Mouse (Mus musculus) hindbrain, embryonic 11.5 days (tissue): ENCODE results near the gene Ms4a3. TPM values are rescaled to one million over a fixed set of nuclear protein-coding genes. Genes with fewer than 3 reads are reported as not detected.

Source experiments
- ATAC-seq: fragments of 200-750 bp; cut with Nextera tagmentation; 2 replicates; pipeline ENCODE4 v1.8.0; 2017; ENCODE audit warnings: mild to moderate bottlenecking, moderate TSS enrichment, moderate library complexity; ENCODE audit not compliant: low FRiP score
- DNase-seq: peaks from one replicate; pipeline ENCODE4 v3.0.0-alpha.2; 2015; ENCODE audit warnings: low spot score
- H3K27ac ChIP-seq: fragments of 300-500 bp; sonication (generic); 2 replicates; pipeline ENCODE4 v1.5.1; 2014; ENCODE audit warnings: mild to moderate bottlenecking, low read depth, low read length
- H3K27me3 ChIP-seq: fragments of 300-500 bp; sonication (generic); 2 replicates; pipeline ENCODE4 v1.6.1; 2014; ENCODE audit warnings: mild to moderate bottlenecking, low read length, moderate library complexity, mixed read lengths; ENCODE audit not compliant: control insufficient read depth, insufficient read depth
- H3K36me3 ChIP-seq: fragments of 300-500 bp; sonication (generic); 2 replicates; pipeline ENCODE4 v1.6.1; 2014; ENCODE audit warnings: mild to moderate bottlenecking, low read length, moderate library complexity, mixed read lengths; ENCODE audit not compliant: control insufficient read depth, insufficient read depth
- H3K4me1 ChIP-seq: fragments of 300-500 bp; sonication (generic); replicated peaks from 2 replicates; pipeline ENCODE4 v1.6.1; 2014; ENCODE audit warnings: low read length, mixed read lengths; ENCODE audit not compliant: control insufficient read depth, insufficient read depth
- H3K4me2 ChIP-seq: fragments of 300-500 bp; sonication (generic); replicated peaks from 2 replicates; pipeline ENCODE4 v1.6.1; 2014; ENCODE audit warnings: mild to moderate bottlenecking, low read depth, low read length
- H3K4me3 ChIP-seq: fragments of 300-500 bp; sonication (generic); 2 replicates; pipeline ENCODE4 v1.5.1; 2014; ENCODE audit warnings: low read depth, low read length
- H3K9ac ChIP-seq: fragments of 300-500 bp; sonication (generic); 2 replicates; pipeline ENCODE4 v1.6.1; 2014; ENCODE audit warnings: low read depth, low read length
- H3K9me3 ChIP-seq: fragments of 300-500 bp; sonication (generic); 2 replicates; pipeline ENCODE4 v1.6.1; 2016; ENCODE audit warnings: low read length; ENCODE audit not compliant: control insufficient read depth
- WGBS: fragments of 180-500 bp; shearing (Covaris S2); extraction: QIAGEN DNeasy Blood & Tissue Kit; methylation state at CpG from one replicate; pipeline ENCODE4 v1.1.7; 2014; 5-methylcytosine and 5-hydroxymethylcytosine counted together
- polyA plus RNA-seq: library from polyadenylated mRNA; unstranded; fragments of >200 nt; fragmentation: Nextera tagmentation; extraction: Ambion mirVana; gene quantifications from 2 replicates; pipeline ENCODE4 v1.2.1, GENCODE M21; 2014

The Ms4a3 gene
- polyA plus RNA-seq, 1 experiment from 2014 or later = not detected

GRCm38 (mm10) chr19:11611541-11611945 lies 29.1 kb downstream of the Ms4a3 start:
- Histone ChIP-seq H3K27me3 (no peaks in the 10 kb centered on the region), H3K27ac (no peak overlapping the region), H3K4me1 (no peaks in the 10 kb centered on the region), H3K9ac (no peak overlapping the region), H3K4me2 (no peak overlapping the region), H3K36me3 (no peaks in the 10 kb centered on the region), H3K4me3 (no peak overlapping the region), H3K9me3 (no peaks in the 10 kb centered on the region)
- peak; percentile 74 for ATAC-seq
- DNase-seq = peak; percentile 51
- 28% methylated on average over 6 of the region's 6 CpGs for WGBS

GRCm38 (mm10) chr19:11608172-11608571 lies 32.5 kb downstream of the Ms4a3 start:
- ATAC-seq = no peak
- WGBS = 13% methylated on average over 1 of the region's 1 CpGs

GRCm38 (mm10) chr19:11604603-11605002 lies 36.0 kb downstream of the Ms4a3 start, which contains the start of gene Ms4a6d:
Gene Ms4a6d, minus strand, starts transcription at chr19:11604849.
- 86% methylated on average over 2 of the region's 2 CpGs for WGBS
- H3K9me3 ChIP-seq = no peaks in the 10 kb centered on the region
- no peak within 1 kb of the TSS for H3K4me3 ChIP-seq
- H3K4me2 ChIP-seq = no peak within 1 kb of the TSS
- H3K9ac ChIP-seq = no peak within 1 kb of the TSS
- no peaks in the 10 kb centered on the region for H3K4me1 ChIP-seq
- no peak for DNase-seq
- H3K27me3 ChIP-seq = no peaks in the 10 kb centered on the region
- ATAC-seq = no peak
- H3K36me3 ChIP-seq = no peaks in the 10 kb centered on the region
- no peak within 1 kb of the TSS for H3K27ac ChIP-seq

More at GRCm38 (mm10) chr19:11608172-11608571, 32.5 kb downstream of the Ms4a3 start:
- peak; percentile 71 for DNase-seq
- H3K4me1 ChIP-seq = no peaks in the 10 kb centered on the region
- H3K27me3 ChIP-seq = no peaks in the 10 kb centered on the region
- H3K4me3 ChIP-seq = no peak overlapping the region
- no peak overlapping the region for H3K27ac ChIP-seq
- H3K4me2 ChIP-seq = no peak overlapping the region
- no peaks in the 10 kb centered on the region for H3K36me3 ChIP-seq
- H3K9ac ChIP-seq = no peak overlapping the region
- H3K9me3 ChIP-seq = no peaks in the 10 kb centered on the region

GRCm38 (mm10) chr19:11602026-11602425 lies 38.6 kb downstream of the Ms4a3 start:
- 94% methylated on average over 2 of the region's 2 CpGs for WGBS
- no peak overlapping the region for H3K9ac ChIP-seq
- H3K27me3 ChIP-seq = no peaks in the 10 kb centered on the region
- H3K27ac ChIP-seq = no peak overlapping the region
- H3K4me1 ChIP-seq = no peaks in the 10 kb centered on the region
- no peaks in the 10 kb centered on the region for H3K9me3 ChIP-seq
- no peak for ATAC-seq
- no peak overlapping the region for H3K4me2 ChIP-seq
- no peak overlapping the region for H3K4me3 ChIP-seq
- DNase-seq = peak; percentile 3
- H3K36me3 ChIP-seq = no peaks in the 10 kb centered on the region

- Histone ChIP-seq H3K36me3 (no peaks in the 10 kb centered on the region), H3K4me2 (no peak overlapping the region), H3K9me3 (no peaks in the 10 kb centered on the region), H3K4me1 (no peaks in the 10 kb centered on the region), H3K27me3 (no peaks in the 10 kb centered on the region), H3K27ac (no peak overlapping the region), H3K4me3 (no peak overlapping the region), H3K9ac (no peak overlapping the region)
- 94% methylated on average over 3 of the region's 3 CpGs for WGBS
- DNase-seq (no peak), ATAC-seq (no peak)
These were observed 39.3 kb downstream of the Ms4a3 start for GRCm38 (mm10) chr19:11601349-11601748.

GRCm38 (mm10) chr19:11589891-11590449 lies 50.7 kb downstream of the Ms4a3 start:
- no peak for ATAC-seq
- no peak overlapping the region for H3K9ac ChIP-seq
- no peaks in the 10 kb centered on the region for H3K9me3 ChIP-seq
- H3K36me3 ChIP-seq = no peaks in the 10 kb centered on the region
- no peak for DNase-seq
- no peak overlapping the region for H3K4me3 ChIP-seq
- H3K4me1 ChIP-seq = no peaks in the 10 kb centered on the region
- no peak overlapping the region for H3K4me2 ChIP-seq
- WGBS = 84% methylated on average over 2 of the region's 2 CpGs
- no peaks in the 10 kb centered on the region for H3K27me3 ChIP-seq
- no peak overlapping the region for H3K27ac ChIP-seq

GRCm38 (mm10) chr19:11589205-11589604 lies 51.4 kb downstream of the Ms4a3 start:
- Histone ChIP-seq H3K27me3 (no peaks in the 10 kb centered on the region), H3K27ac (no peak overlapping the region), H3K4me2 (no peak overlapping the region), H3K4me1 (no peaks in the 10 kb centered on the region), H3K9me3 (no peaks in the 10 kb centered on the region), H3K9ac (no peak overlapping the region), H3K36me3 (no peaks in the 10 kb centered on the region), H3K4me3 (no peak overlapping the region)
- DNase-seq (no peak), ATAC-seq (no peak)
- 78% methylated on average over 4 of the region's 4 CpGs for WGBS

Other genes with a start within 250 kb of the Ms4a3 start
- gene Ms4a4c, start 236.1 kb downstream of the Ms4a3 start, polyA plus RNA-seq = not detected in 2 replicates
- gene Ms4a4b, start 197.3 kb downstream of the Ms4a3 start, polyA plus RNA-seq = not detected in 2 replicates
- gene Ms4a6c, start 171.5 kb downstream of the Ms4a3 start, polyA plus RNA-seq = 2.3 and 3.1 TPM in 2 replicates
- gene Gm8369, start 154.9 kb downstream of the Ms4a3 start, polyA plus RNA-seq = not detected in 2 replicates
- 4.2 and 5.0 TPM in 2 replicates for gene Ms4a6b, start 124.3 kb downstream of the Ms4a3 start, polyA plus RNA-seq
- gene Ms4a4d, start 104.0 kb downstream of the Ms4a3 start, polyA plus RNA-seq = 0.42 and 0.59 TPM in 2 replicates
- gene Ms4a6d, start 36.0 kb downstream of the Ms4a3 start, polyA plus RNA-seq = 4.6 and 4.8 TPM in 2 replicates
- gene Ms4a2, start 17.1 kb downstream of the Ms4a3 start, polyA plus RNA-seq = 0.15 TPM in 1 of 2 replicates, not detected in the other
- gene Oosp2, start 19.7 kb upstream of the Ms4a3 start, polyA plus RNA-seq = not detected in 2 replicates
- not detected in 2 replicates for gene Oosp1, start 50.3 kb upstream of the Ms4a3 start, polyA plus RNA-seq
- gene Oosp3, start 56.2 kb upstream of the Ms4a3 start, polyA plus RNA-seq = not detected in 2 replicates
- gene Gif, start 106.7 kb upstream of the Ms4a3 start, polyA plus RNA-seq = not detected in 2 replicates
- 49.2 and 50.8 TPM in 2 replicates for gene Mrpl16, start 129.5 kb upstream of the Ms4a3 start, polyA plus RNA-seq
- gene Stx3, start 178.6 kb upstream of the Ms4a3 start, polyA plus RNA-seq = 6.7 and 8.1 TPM in 2 replicates
- gene Olfr1417, start 198.4 kb upstream of the Ms4a3 start, polyA plus RNA-seq = 0.12 TPM in 1 of 2 replicates, not detected in the other
- not detected in 2 replicates for gene Olfr1418, start 220.2 kb upstream of the Ms4a3 start, polyA plus RNA-seq
- not detected in 2 replicates for gene Olfr1419, start 234.3 kb upstream of the Ms4a3 start, polyA plus RNA-seq
- 0.15 TPM in 1 of 2 replicates, not detected in the other for gene Olfr1420, start 245.7 kb upstream of the Ms4a3 start, polyA plus RNA-seq